Mouse (Mus musculus) limb, embryonic 10.5 days (tissue): ENCODE measurements around the gene Ctxn1. TPM values are rescaled to one million over a fixed set of nuclear protein-coding genes. Genes with fewer than 3 reads are reported as not detected.
A peak's percentile ranks its signal among the peaks of the same experiment; 100 is the strongest.

ENCODE experiments used
- DNase-seq: peaks from one replicate; pipeline ENCODE4 v3.0.0-alpha.2; 2017; ENCODE audit warnings: low spot score
- H3K27ac ChIP-seq: fragments of 300-500 bp; sonication (generic); 2 replicates; pipeline ENCODE4 v1.5.1; 2016; ENCODE audit warnings: mild to moderate bottlenecking
- H3K27me3 ChIP-seq: fragments of 300-500 bp; sonication (generic); 2 replicates; pipeline ENCODE4 v1.6.1; 2016; ENCODE audit warnings: low read depth, mild to moderate bottlenecking; ENCODE audit not compliant: poor library complexity, severe bottlenecking
- H3K36me3 ChIP-seq: fragments of 300-500 bp; sonication (generic); 2 replicates; pipeline ENCODE4 v1.6.1; 2016; ENCODE audit warnings: mild to moderate bottlenecking, moderate library complexity
- H3K4me1 ChIP-seq: fragments of 300-500 bp; sonication (generic); 2 replicates; pipeline ENCODE4 v1.6.1; 2016
- H3K4me3 ChIP-seq: fragments of 300-500 bp; sonication (generic); 2 replicates; pipeline ENCODE4 v1.5.1; 2016; ENCODE audit warnings: mild to moderate bottlenecking, moderate library complexity
- H3K9me3 ChIP-seq: fragments of 300-500 bp; sonication (generic); replicated peaks from 2 replicates; pipeline ENCODE4 v1.6.1; 2016; ENCODE audit warnings: mild to moderate bottlenecking
- WGBS: fragments of 180-500 bp; shearing (Covaris S2); methylation state at CpG from one replicate; pipeline ENCODE4 v1.1.7; 2016; 5-methylcytosine and 5-hydroxymethylcytosine counted together
- polyA plus RNA-seq: library from polyadenylated mRNA; unstranded; fragments of >200 nt; fragmentation: Nextera tagmentation; extraction: Ambion mirVana; gene quantifications from 2 replicates; pipeline ENCODE4 v1.2.1, GENCODE M21; 2016

Gene Ctxn1
- polyA plus RNA-seq, 1 experiment from 2014 or later, result 132 TPM

- 3% methylated on average over 44 of the region's 44 CpGs for WGBS
- peaks cover 40% of the 10 kb centered on the region for H3K4me1 ChIP-seq
- peak within 1 kb of the TSS; percentile 63 for H3K4me3 ChIP-seq
- H3K36me3 ChIP-seq, result no peaks in the 10 kb centered on the region
- peak within 1 kb of the TSS; percentile 71 for H3K27ac ChIP-seq
- no peaks in the 10 kb centered on the region for H3K9me3 ChIP-seq
- peak; percentile 68 for DNase-seq
- H3K27me3 ChIP-seq, result peaks cover 75% of the 10 kb centered on the region
Measured at GRCm38 (mm10) chr8:4216791-4217621, 42.1 kb downstream of the Ctxn1 start, which contains the start of gene Prr36. Gene Prr36, minus strand, starts transcription at chr8:4217459.

GRCm38 (mm10) chr8:4216296-4216695, 42.8 kb downstream of the Ctxn1 start:
- no peak for DNase-seq
- peak overlapping the region; percentile 71; the same call in 1 of the 2 replicates for H3K27ac ChIP-seq
- H3K27me3 ChIP-seq, result peaks cover 80% of the 10 kb centered on the region

GRCm38 (mm10) chr8:4214006-4214980, 44.8 kb downstream of the Ctxn1 start:
- Histone ChIP-seq H3K4me1 (peaks cover 40% of the 10 kb centered on the region), H3K9me3 (no peaks in the 10 kb centered on the region), H3K4me3 (peak overlapping the region; percentile 54), H3K27ac (peak overlapping the region; percentile 70), H3K36me3 (no peaks in the 10 kb centered on the region), H3K27me3 (peaks cover 97% of the 10 kb centered on the region)
- 6% methylated on average over 33 of the region's 33 CpGs for whole genome bisulfite sequencing
- DNase-seq, result peak; percentile 50

More at GRCm38 (mm10) chr8:4216296-4216695, 42.8 kb downstream of the Ctxn1 start:
- Histone ChIP-seq H3K9me3 (no peaks in the 10 kb centered on the region), H3K36me3 (no peaks in the 10 kb centered on the region), H3K4me1 (peaks cover 40% of the 10 kb centered on the region), H3K4me3 (peak overlapping the region; percentile 63)
- 10% methylated on average over 18 of the region's 18 CpGs for WGBS

- DNase-seq, result peak; percentile 70
- Histone ChIP-seq H3K4me3 (peak overlapping the region; percentile 54), H3K9me3 (no peaks in the 10 kb centered on the region), H3K4me1 (peaks cover 40% of the 10 kb centered on the region), H3K36me3 (no peaks in the 10 kb centered on the region), H3K27ac (peak overlapping the region; percentile 70), H3K27me3 (peaks cover 95% of the 10 kb centered on the region)
- WGBS, result 3% methylated on average over 18 of the region's 18 CpGs
Measured at GRCm38 (mm10) chr8:4213210-4214005, 45.7 kb downstream of the Ctxn1 start.

- Histone ChIP-seq H3K4me1 (peaks cover 40% of the 10 kb centered on the region), H3K36me3 (no peaks in the 10 kb centered on the region), H3K4me3 (peak overlapping the region; percentile 54), H3K9me3 (no peaks in the 10 kb centered on the region), H3K27me3 (peaks cover 95% of the 10 kb centered on the region), H3K27ac (peak overlapping the region; percentile 70)
- WGBS, result 2% methylated on average over 25 of the region's 25 CpGs
- DNase-seq, result peak; percentile 67
Measured at GRCm38 (mm10) chr8:4212809-4213209, 46.3 kb downstream of the Ctxn1 start.

GRCm38 (mm10) chr8:4211097-4211496, 48.0 kb downstream of the Ctxn1 start:
- WGBS, result 82% methylated on average over 6 of the region's 6 CpGs
- no peaks in the 10 kb centered on the region for H3K9me3 ChIP-seq
- no peak for DNase-seq
- no peak overlapping the region for H3K4me3 ChIP-seq
- H3K4me1 ChIP-seq, result peaks cover 38% of the 10 kb centered on the region
- no peak overlapping the region for H3K27ac ChIP-seq
- peaks cover 95% of the 10 kb centered on the region for H3K27me3 ChIP-seq
- H3K36me3 ChIP-seq, result no peaks in the 10 kb centered on the region

Other genes with a start within 250 kb of the Ctxn1 start
- not detected in 2 replicates for gene Cd209f, start 153.4 kb downstream of the Ctxn1 start, polyA plus RNA-seq
- gene Cd209g, start 125.2 kb downstream of the Ctxn1 start, polyA plus RNA-seq, result not detected in 2 replicates
- 14.4 and 25.5 TPM in 2 replicates for gene Evi5l, start 92.7 kb downstream of the Ctxn1 start, polyA plus RNA-seq
- gene Prr36, start 41.8 kb downstream of the Ctxn1 start, polyA plus RNA-seq, result 1.5 and 2.2 TPM in 2 replicates
- gene Lrrc8e, start 32.4 kb downstream of the Ctxn1 start, polyA plus RNA-seq, result 0.11 and 0.20 TPM in 2 replicates
- gene Map2k7, start 20.5 kb downstream of the Ctxn1 start, polyA plus RNA-seq, result 32.8 and 34.2 TPM in 2 replicates
- gene Gm49320, start 20.4 kb downstream of the Ctxn1 start, polyA plus RNA-seq, result 0.85 and 1.6 TPM in 2 replicates
- gene Tgfbr3l, start 11.1 kb downstream of the Ctxn1 start, polyA plus RNA-seq, result 2.8 and 3.3 TPM in 2 replicates
- 70.0 and 72.1 TPM in 2 replicates for gene Snapc2, start 6.2 kb downstream of the Ctxn1 start, polyA plus RNA-seq
- gene Timm44, start 16.6 kb upstream of the Ctxn1 start, polyA plus RNA-seq, result 71.3 and 75.7 TPM in 2 replicates
- 24.2 and 27.9 TPM in 2 replicates for gene Ccl25, start 65.9 kb upstream of the Ctxn1 start, polyA plus RNA-seq
- gene Elavl1, start 66.1 kb upstream of the Ctxn1 start, polyA plus RNA-seq, result 373 and 395 TPM in 2 replicates
- 8.3 and 10.2 TPM in 2 replicates for gene Cers4, start 233.8 kb upstream of the Ctxn1 start, polyA plus RNA-seq